Mouse (Mus musculus) MEL (cell line): Measurements from ENCODE around the gene Nenf.

ENCODE experiments used
- CHD2 ChIP-seq: IDR thresholded peaks from 2 replicates; pipeline ENCODE4 v1.6.1; 2011; ENCODE audit warnings: low read length, improper control_type of control experiment
- CTCF ChIP-seq, 3 experiments: IDR thresholded peaks in 2 of 3; conservative IDR thresholded peaks in 1 of 3; 2 replicates each; pipeline ENCODE4 v1.5.1; 2011 to 2012; ENCODE audit warnings: low read length in 3 of 3, low read depth in 2 of 3, mild to moderate bottlenecking in 2 of 3, improper control_type of control experiment in 1 of 3, inconsistent platforms in 1 of 3, mixed read lengths in 1 of 3, moderate library complexity in 1 of 3; ENCODE audit not compliant: control insufficient read depth in 1 of 3, insufficient read depth in 1 of 3, poor library complexity in 1 of 3, severe bottlenecking in 1 of 3
- KAT2A ChIP-seq: conservative IDR thresholded peaks from 2 replicates; pipeline ENCODE4 v1.6.1; 2012; ENCODE audit warnings: low read depth, low read length, improper control_type of control experiment, inconsistent platforms
- TAL1 ChIP-seq: IDR thresholded peaks from 2 replicates; pipeline ENCODE4 v1.6.1; 2012; ENCODE audit warnings: mild to moderate bottlenecking, inconsistent platforms, low read length, moderate library complexity, mixed read lengths
- TCF12 ChIP-seq: IDR thresholded peaks from 2 replicates; pipeline ENCODE4 v1.6.1; 2014; ENCODE audit warnings: low read depth, mild to moderate bottlenecking, inconsistent platforms, low read length, improper control_type of control experiment, moderate library complexity

- TF ChIP-seq CTCF (IDR thresholded peaks at IDR 0.05 in 2 of 3, conservative IDR thresholded peaks at IDR 0.05 in 1 of 3; ENCODE audit: control insufficient read depth in 1 of 3, insufficient read depth in 1 of 3, low read depth in 2 of 3, low read length in 3 of 3, poor library complexity in 1 of 3, severe bottlenecking in 1 of 3) (no peak), TCF12 (no peak), CHD2 (no peak), KAT2A (no peak), TAL1 (no peak)
Measured at GRCm38 (mm10) chr1:191318686-191319085, 692 bp upstream of the Nenf start.
